Mouse (Mus musculus) C2C12 (cell line): ENCODE results near the gene 1110065P20Rik. TPM values are rescaled to one million over a fixed set of nuclear protein-coding genes. Genes with fewer than 3 reads are reported as not detected.

Source experiments
- H3K27me3 ChIP-seq: one replicate; pipeline ENCODE4 v1.6.1; 2011; ENCODE audit not compliant: control insufficient read depth, insufficient read depth, insufficient read length
- H3K36me3 ChIP-seq: one replicate; pipeline ENCODE4 v1.6.1; 2011; ENCODE audit not compliant: control insufficient read depth, insufficient read depth
- H3K4me3 ChIP-seq: one replicate; pipeline ENCODE4 v1.5.1; 2011; ENCODE audit warnings: mild to moderate bottlenecking, control low read depth; ENCODE audit not compliant: poor library complexity, insufficient read depth, severe bottlenecking
- H3K79me2 ChIP-seq: one replicate; pipeline ENCODE4 v1.6.1; 2011; ENCODE audit not compliant: control insufficient read depth, insufficient read depth
- H3K79me3 ChIP-seq: one replicate; pipeline ENCODE4 v1.6.1; 2011; ENCODE audit warnings: low read depth, control low read depth
- H3ac ChIP-seq: one replicate; pipeline ENCODE3; 2011; ENCODE audit warnings: low read depth; ENCODE audit not compliant: control insufficient read depth, insufficient read length
- CEBPB ChIP-seq: IDR thresholded peaks from one replicate; pipeline ENCODE4 v1.6.1; 2011; ENCODE audit warnings: low read depth, mild to moderate bottlenecking, control low read depth, moderate library complexity
- CTCF ChIP-seq: IDR thresholded peaks from one replicate; pipeline ENCODE4 v1.5.1; 2011; ENCODE audit not compliant: control insufficient read depth, insufficient read depth, insufficient read length
- FOSL1 ChIP-seq: IDR thresholded peaks from one replicate; pipeline ENCODE4 v1.8.0; 2011; ENCODE audit warnings: mild to moderate bottlenecking, low read length; ENCODE audit not compliant: poor library complexity, insufficient read depth, severe bottlenecking
- MAX ChIP-seq: IDR thresholded peaks from one replicate; pipeline ENCODE4 v1.6.1; 2011; ENCODE audit warnings: mild to moderate bottlenecking, control low read depth
- MYOD1 ChIP-seq: IDR thresholded peaks from one replicate; pipeline ENCODE4 v1.6.1; 2011; ENCODE audit warnings: low read depth; ENCODE audit not compliant: control insufficient read depth, insufficient read length
- MYOG ChIP-seq: IDR thresholded peaks from one replicate; pipeline ENCODE4 v1.6.1; 2011; ENCODE audit not compliant: control insufficient read depth, insufficient read length; ENCODE audit errors: extremely low read depth
- USF1 ChIP-seq: IDR thresholded peaks from one replicate; pipeline ENCODE4 v1.6.1; 2011; ENCODE audit warnings: low read depth, mild to moderate bottlenecking, control low read depth, moderate library complexity
- polyA plus RNA-seq: library from polyadenylated mRNA; unstranded; fragments of >200 nt; fragmentation: generic; extraction: Trizol; gene quantifications from one replicate; pipeline ENCODE4 v1.2.1, GENCODE M21; 2012; ENCODE audit warnings: missing spikeins

1110065P20Rik gene
- polyA plus RNA-seq, 1 experiment: 67.6 TPM

GRCm38 (mm10) chr4:124829671-124830070 lies 21.3 kb downstream of the 1110065P20Rik start:
- H3K36me3 ChIP-seq: peaks cover 25% of the 10 kb centered on the region
- H3K4me3 ChIP-seq: no peak overlapping the region
- H3K79me2 ChIP-seq: no peaks in the 10 kb centered on the region
- no peak for TF ChIP-seq MYOG
- no peak for TF ChIP-seq CTCF
- TF ChIP-seq MYOD1: no peak
- no peak for TF ChIP-seq USF1
- TF ChIP-seq CEBPB: no peak
- no peak for TF ChIP-seq MAX
- TF ChIP-seq FOSL1: no peak
- H3K27me3 ChIP-seq: no peaks in the 10 kb centered on the region
- no peaks in the 10 kb centered on the region for H3K79me3 ChIP-seq
- no peak overlapping the region for H3ac ChIP-seq

DNA sequence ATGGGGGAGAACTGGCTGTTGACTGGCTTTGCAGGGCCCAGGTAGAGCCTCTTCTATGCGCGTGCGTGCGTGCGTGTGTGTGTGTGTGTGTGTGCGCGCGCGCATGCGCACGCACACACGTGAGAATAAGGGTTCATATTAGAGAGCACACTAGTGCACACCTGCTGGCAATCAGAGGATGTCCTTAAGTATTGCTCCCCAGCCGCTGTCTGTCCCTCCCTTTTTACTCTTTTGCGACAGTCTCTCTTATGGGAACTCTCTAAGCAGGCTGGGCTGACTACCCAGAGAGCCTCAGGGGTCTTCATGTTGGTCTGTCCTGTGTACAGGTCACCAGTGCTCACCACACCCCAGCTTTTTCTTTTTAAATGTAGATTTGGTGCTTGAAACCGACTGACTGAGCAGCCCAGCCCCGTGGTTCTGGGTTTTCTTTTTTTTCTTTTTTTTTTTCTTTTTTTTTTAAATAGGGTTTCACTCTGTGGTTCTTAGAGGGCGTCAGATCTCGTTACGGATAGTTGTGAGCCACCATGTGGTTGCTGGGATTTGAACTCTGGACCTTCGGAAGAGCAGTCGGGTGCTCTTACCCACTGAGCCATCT lies 25.5 kb downstream of the 1110065P20Rik start:
- TF ChIP-seq MAX (no peak), USF1 (no peak), CEBPB (no peak), FOSL1 (no peak), MYOD1 (no peak), CTCF (no peak), MYOG (no peak)
- Histone ChIP-seq H3K27me3 (no peaks in the 10 kb centered on the region), H3K79me2 (no peaks in the 10 kb centered on the region), H3K36me3 (peaks cover 15% of the 10 kb centered on the region), H3K79me3 (no peaks in the 10 kb centered on the region), H3ac (no peak overlapping the region), H3K4me3 (no peak overlapping the region)

GRCm38 (mm10) chr4:124824967-124825366 lies 26.0 kb downstream of the 1110065P20Rik start:
- Histone ChIP-seq H3ac (no peak overlapping the region), H3K4me3 (no peak overlapping the region), H3K27me3 (no peaks in the 10 kb centered on the region), H3K36me3 (peaks cover 18% of the 10 kb centered on the region), H3K79me3 (no peaks in the 10 kb centered on the region), H3K79me2 (peaks cover 4% of the 10 kb centered on the region)
- TF ChIP-seq CTCF (no peak), USF1 (no peak), MAX (no peak), CEBPB (no peak), MYOD1 (no peak), FOSL1 (no peak), MYOG (no peak)

DNA sequence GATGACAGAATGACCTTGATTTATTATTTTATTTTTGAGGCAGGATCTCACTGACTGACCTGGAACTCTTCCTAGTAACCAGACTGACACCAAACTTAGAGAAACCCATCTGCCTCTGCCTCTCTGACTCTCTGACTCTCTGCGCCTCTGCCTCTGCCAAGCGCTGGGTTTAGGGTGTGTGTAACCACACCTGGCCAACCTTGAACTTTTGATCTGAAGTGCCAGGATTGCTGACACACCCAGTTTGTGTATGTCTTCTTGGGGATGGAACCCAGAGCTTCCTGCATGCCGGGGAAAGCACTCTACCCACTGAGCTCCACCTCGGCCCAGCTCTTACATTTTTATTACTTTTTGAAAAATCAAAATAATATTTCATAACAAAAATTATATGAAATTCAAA lies 32.2 kb downstream of the 1110065P20Rik start:
- no peak for TF ChIP-seq MYOG
- TF ChIP-seq MAX: no peak
- TF ChIP-seq FOSL1: no peak
- TF ChIP-seq MYOD1: no peak
- no peak for TF ChIP-seq CEBPB
- no peak for TF ChIP-seq CTCF
- TF ChIP-seq USF1: no peak
- H3K79me2 ChIP-seq: peaks cover 61% of the 10 kb centered on the region
- peaks cover 21% of the 10 kb centered on the region for H3K36me3 ChIP-seq
- H3ac ChIP-seq: no peak overlapping the region
- no peaks in the 10 kb centered on the region for H3K27me3 ChIP-seq
- H3K79me3 ChIP-seq: peaks cover 20% of the 10 kb centered on the region
- H3K4me3 ChIP-seq: no peak overlapping the region

GRCm38 (mm10) chr4:124817803-124818202 lies 33.2 kb downstream of the 1110065P20Rik start:
- H3K27me3 ChIP-seq: no peaks in the 10 kb centered on the region
- peaks cover 23% of the 10 kb centered on the region for H3K79me3 ChIP-seq
- H3K36me3 ChIP-seq: peaks cover 18% of the 10 kb centered on the region
- no peak overlapping the region for H3K4me3 ChIP-seq
- TF ChIP-seq MYOD1 (no peak), FOSL1 (no peak), MYOG (no peak), CEBPB (no peak), USF1 (no peak), MAX (no peak), CTCF (no peak)
- H3K79me2 ChIP-seq: peaks cover 72% of the 10 kb centered on the region
- no peak overlapping the region for H3ac ChIP-seq
